ENCODE assay signal across 8 mouse cellular contexts in genomic region chr7:45182606-45183005, GRCm38 (mm10). TPM values are rescaled to one million over a fixed set of nuclear protein-coding genes. Genes with fewer than 3 reads are reported as not detected.
DNase-seq lines count a peak whose midpoint lies in the region; ATAC-seq and TF ChIP-seq lines count a peak whose summit lies in the region.

No protein-coding gene starts in this region.

- no peaks in the 10 kb centered on the region for H3K4me1 ChIP-seq in heart, adult 2 months (ENCODE audit: control insufficient read depth, insufficient read depth, low read length)
- peaks cover 7% of the 10 kb centered on the region for H3K4me1 ChIP-seq in bone marrow macrophage, adult 2 months (ENCODE audit: control insufficient read depth, insufficient read depth, low read length)
- peaks cover 18% of the 10 kb centered on the region for H3K4me1 ChIP-seq in hindbrain, embryonic 15.5 days (replicated peaks)
- H3K4me1 ChIP-seq in megakaryocyte, embryonic 14.5 days: peaks cover 48% of the 10 kb centered on the region

- intact Hi-C loops in heart, adult 2 months (cut with DNase I): no loop called here

- no peaks in the 10 kb centered on the region for H3K36me3 ChIP-seq in heart, adult 2 months (ENCODE audit: control insufficient read depth, insufficient read depth, low read length)
- H3K36me3 ChIP-seq in hindbrain, embryonic 15.5 days: no peaks in the 10 kb centered on the region
- H3K36me3 ChIP-seq in megakaryocyte, embryonic 14.5 days (replicated peaks; ENCODE audit: low read length): no peaks in the 10 kb centered on the region

- TF ChIP-seq EP300 in heart, adult 2 months (IDR thresholded peaks at IDR 0.05; ENCODE audit: insufficient read depth, low read depth, low read length): no peak

- DNase-seq in heart, adult 2 months: no peak
- no peak for DNase-seq in heart, adult 18-20 months
- no peak for DNase-seq in retina, postnatal 1 day

- H3K79me2 ChIP-seq in heart, adult 2 months (replicated peaks; ENCODE audit: control insufficient read depth, insufficient read depth, low read length): no peaks in the 10 kb centered on the region

- peak overlapping the region; percentile 11; the same call in 1 of the 2 replicates for H3K9ac ChIP-seq in heart, adult 2 months (ENCODE audit: low read depth, low read length)
- H3K9ac ChIP-seq in hindbrain, embryonic 15.5 days: no peak overlapping the region

- 15% methylated on average over 11 of the region's 11 CpGs for WGBS in heart, adult 2 months
- 12% methylated on average over 11 of the region's 11 CpGs for WGBS in hindbrain, embryonic 15.5 days

- peaks cover 15% of the 10 kb centered on the region; the same call in 1 of the 2 replicates for H3K27me3 ChIP-seq in heart, adult 2 months (ENCODE audit: control insufficient read depth, insufficient read depth, low read length)
- H3K27me3 ChIP-seq in hindbrain, embryonic 15.5 days: peaks cover 85% of the 10 kb centered on the region
- H3K27me3 ChIP-seq in megakaryocyte, embryonic 14.5 days (replicated peaks): peaks cover 98% of the 10 kb centered on the region

- H3K9me3 ChIP-seq in hindbrain, embryonic 15.5 days: no peaks in the 10 kb centered on the region
- H3K9me3 ChIP-seq in megakaryocyte, embryonic 14.5 days: no peaks in the 10 kb centered on the region

- peak overlapping the region; percentile 50 for H3K4me3 ChIP-seq in heart, adult 2 months
- peak overlapping the region; percentile 46 for H3K4me3 ChIP-seq in bone marrow macrophage, adult 2 months (ENCODE audit: insufficient read depth, low read length)
- peak overlapping the region; percentile 41 for H3K4me3 ChIP-seq in hindbrain, embryonic 15.5 days
- peak overlapping the region; percentile 87 for H3K4me3 ChIP-seq in megakaryocyte, embryonic 14.5 days (replicated peaks)

- no peak for TF ChIP-seq POLR2A in heart, adult 2 months (IDR thresholded peaks at IDR 0.05; ENCODE audit: insufficient read depth, low read depth, low read length)
- no peak for TF ChIP-seq POLR2A in bone marrow macrophage, adult 2 months (IDR thresholded peaks at IDR 0.05; ENCODE audit: borderline replicate concordance, low read depth, low read length)

- TF ChIP-seq CTCF in heart, adult 2 months (IDR thresholded peaks at IDR 0.05): no peak
- TF ChIP-seq CTCF in bone marrow macrophage, adult 2 months (IDR thresholded peaks at IDR 0.05; ENCODE audit: low read depth, low read length): no peak

- H3K27ac ChIP-seq in heart, adult 2 months: no peak overlapping the region
- H3K27ac ChIP-seq in bone marrow macrophage, adult 2 months (ENCODE audit: insufficient read depth, low read depth, low read length): no peak overlapping the region
- no peak overlapping the region for H3K27ac ChIP-seq in hindbrain, embryonic 15.5 days (replicated peaks)

- H3K4me2 ChIP-seq in hindbrain, embryonic 15.5 days: peak overlapping the region; percentile 67

- ATAC-seq in hindbrain, embryonic 15.5 days (ENCODE audit: low FRiP score, low read depth): no peak
- ATAC-seq in megakaryocyte-erythroid progenitor cell, adult 5-6 weeks (replicated peaks; ENCODE audit: low FRiP score, low TSS enrichment, poor library complexity, severe bottlenecking): no peak
- no peak for ATAC-seq in inflammation-experienced regulatory T-cells, adult 6 months

RNA-seq across cellular contexts. Expression of gene Pth2, which starts 1.8 kb away (rescaled TPM):
- not detected for total RNA-seq in heart, adult 2 months (2021)
- not detected in 2 replicates for polyA plus RNA-seq in heart, adult 2 months (2012; rRNA removed)
- total RNA-seq in heart, adult 18-20 months (2021): not detected
- polyA plus RNA-seq in bone marrow macrophage, adult 2 months (2012; ENCODE audit: insufficient read depth, insufficient read length, missing spikeins): not detected in 2 replicates
- polyA plus RNA-seq in hindbrain, embryonic 15.5 days (2015; fragmentation: Nextera tagmentation; extraction: Ambion mirVana): 0.71 and 3.2 TPM in 2 replicates
- polyA plus RNA-seq in megakaryocyte, embryonic 14.5 days (2012; ENCODE audit: insufficient read depth, low replicate concordance): not detected in 2 replicates
- total RNA-seq in megakaryocyte-erythroid progenitor cell, adult 5-6 weeks (2014; fragmentation: Nextera tagmentation): not detected in 2 replicates
- not detected in 2 replicates for total RNA-seq in megakaryocyte-erythroid progenitor cell, adult 5-6 weeks (2017)
- not detected for polyA plus RNA-seq in inflammation-experienced regulatory T-cells, adult 6 months (2017; shearing (Covaris generic))

RNA-seq across cellular contexts. Expression of gene Gfy, which starts 3.2 kb away (rescaled TPM):
- not detected for total RNA-seq in heart, adult 2 months (2021)
- polyA plus RNA-seq in heart, adult 2 months (2012; rRNA removed): not detected in 2 replicates
- not detected for total RNA-seq in heart, adult 18-20 months (2021)
- not detected in 2 replicates for polyA plus RNA-seq in bone marrow macrophage, adult 2 months (2012; ENCODE audit: insufficient read depth, insufficient read length, missing spikeins)
- polyA plus RNA-seq in hindbrain, embryonic 15.5 days (2015; fragmentation: Nextera tagmentation; extraction: Ambion mirVana): not detected in 2 replicates
- polyA plus RNA-seq in megakaryocyte, embryonic 14.5 days (2012; ENCODE audit: insufficient read depth, low replicate concordance): not detected in 2 replicates
- not detected in 2 replicates for total RNA-seq in megakaryocyte-erythroid progenitor cell, adult 5-6 weeks (2014; fragmentation: Nextera tagmentation)
- 1.9 TPM in 1 of 2 replicates, not detected in the other for total RNA-seq in megakaryocyte-erythroid progenitor cell, adult 5-6 weeks (2017)
- polyA plus RNA-seq in inflammation-experienced regulatory T-cells, adult 6 months (2017; shearing (Covaris generic)): not detected

RNA-seq across cellular contexts. Expression of gene Slc17a7, which starts 18.9 kb away (rescaled TPM):
- 10 to 100 TPM; 18.3 to 24.3 TPM for total RNA-seq in heart, adult 2 months (2021)
- 29.1 and 36.8 TPM in 2 replicates for polyA plus RNA-seq in heart, adult 2 months (2012; rRNA removed)
- 10 to 100 TPM; 29.7 to 32.4 TPM for total RNA-seq in heart, adult 18-20 months (2021)
- polyA plus RNA-seq in bone marrow macrophage, adult 2 months (2012; ENCODE audit: insufficient read depth, insufficient read length, missing spikeins): not detected in 2 replicates
- 0.71 and 1.5 TPM in 2 replicates for polyA plus RNA-seq in hindbrain, embryonic 15.5 days (2015; fragmentation: Nextera tagmentation; extraction: Ambion mirVana)
- polyA plus RNA-seq in megakaryocyte, embryonic 14.5 days (2012; ENCODE audit: insufficient read depth, low replicate concordance): 0.06 TPM in 1 of 2 replicates, not detected in the other
- not detected in 2 replicates for total RNA-seq in megakaryocyte-erythroid progenitor cell, adult 5-6 weeks (2014; fragmentation: Nextera tagmentation)
- total RNA-seq in megakaryocyte-erythroid progenitor cell, adult 5-6 weeks (2017): not detected in 2 replicates
- under 1 TPM in 1 of 3 experiments, not detected in 2; 0.16 TPM for polyA plus RNA-seq in inflammation-experienced regulatory T-cells, adult 6 months (2017; shearing (Covaris generic))

RNA-seq across cellular contexts. Expression of gene Ccdc155, which starts 22.1 kb away (rescaled TPM):
- total RNA-seq in heart, adult 2 months (2021): not detected
- 0.06 and 0.12 TPM in 2 replicates for polyA plus RNA-seq in heart, adult 2 months (2012; rRNA removed)
- total RNA-seq in heart, adult 18-20 months (2021): under 1 TPM in 1 of 2 experiments, not detected in 1; 0.46 TPM
- 0.24 TPM in 1 of 2 replicates, not detected in the other for polyA plus RNA-seq in bone marrow macrophage, adult 2 months (2012; ENCODE audit: insufficient read depth, insufficient read length, missing spikeins)
- polyA plus RNA-seq in hindbrain, embryonic 15.5 days (2015; fragmentation: Nextera tagmentation; extraction: Ambion mirVana): 0.57 and 0.77 TPM in 2 replicates
- polyA plus RNA-seq in megakaryocyte, embryonic 14.5 days (2012; ENCODE audit: insufficient read depth, low replicate concordance): not detected in 2 replicates
- 0.89 and 2.0 TPM in 2 replicates for total RNA-seq in megakaryocyte-erythroid progenitor cell, adult 5-6 weeks (2014; fragmentation: Nextera tagmentation)
- 0.52 and 1.1 TPM in 2 replicates for total RNA-seq in megakaryocyte-erythroid progenitor cell, adult 5-6 weeks (2017)
- polyA plus RNA-seq in inflammation-experienced regulatory T-cells, adult 6 months (2017; shearing (Covaris generic)): under 1 TPM in 1 of 3 experiments, not detected in 2; 0.24 TPM

RNA-seq across cellular contexts. Expression of gene Aldh16a1, which starts 28.2 kb away (rescaled TPM):
- total RNA-seq in heart, adult 2 months (2021): 10 to 100 TPM; 19.7 to 25.1 TPM
- 23.5 and 23.9 TPM in 2 replicates for polyA plus RNA-seq in heart, adult 2 months (2012; rRNA removed)
- total RNA-seq in heart, adult 18-20 months (2021): 10 to 100 TPM; 21.5 to 26.8 TPM
- polyA plus RNA-seq in bone marrow macrophage, adult 2 months (2012; ENCODE audit: insufficient read depth, insufficient read length, missing spikeins): 89.0 and 111 TPM in 2 replicates
- polyA plus RNA-seq in hindbrain, embryonic 15.5 days (2015; fragmentation: Nextera tagmentation; extraction: Ambion mirVana): 20.8 and 21.9 TPM in 2 replicates
- polyA plus RNA-seq in megakaryocyte, embryonic 14.5 days (2012; ENCODE audit: insufficient read depth, low replicate concordance): 56.7 and 76.4 TPM in 2 replicates
- 69.0 and 84.8 TPM in 2 replicates for total RNA-seq in megakaryocyte-erythroid progenitor cell, adult 5-6 weeks (2014; fragmentation: Nextera tagmentation)
- total RNA-seq in megakaryocyte-erythroid progenitor cell, adult 5-6 weeks (2017): 19.1 and 22.1 TPM in 2 replicates
- 10 to 100 TPM; 15.2 to 32.1 (median 26.6) TPM for polyA plus RNA-seq in inflammation-experienced regulatory T-cells, adult 6 months (2017; shearing (Covaris generic))

Comparison
In these comparisons a context has a peak if more than half of its experiments do, and no peak if none do; other contexts are left out.
1. RNA of gene Slc17a7, which starts 18.9 kb away (polyA plus RNA-seq): 29.1 to 36.8 TPM in heart, adult 2 months; 0.71 to 1.5 TPM in hindbrain, embryonic 15.5 days, not detected in bone marrow macrophage, adult 2 months, 0.16 TPM in inflammation-experienced regulatory T-cells, adult 6 months and 0.06 TPM in megakaryocyte, embryonic 14.5 days; every median in the first group is over 10 times any median in the second.
2. Peak in every context shown above with its lines, with median percentiles within 50 percentile points of each other: H3K4me3 ChIP-seq.